Mouse (Mus musculus): ENCODE measurements around the gene Lrrc8d.

DNA sequence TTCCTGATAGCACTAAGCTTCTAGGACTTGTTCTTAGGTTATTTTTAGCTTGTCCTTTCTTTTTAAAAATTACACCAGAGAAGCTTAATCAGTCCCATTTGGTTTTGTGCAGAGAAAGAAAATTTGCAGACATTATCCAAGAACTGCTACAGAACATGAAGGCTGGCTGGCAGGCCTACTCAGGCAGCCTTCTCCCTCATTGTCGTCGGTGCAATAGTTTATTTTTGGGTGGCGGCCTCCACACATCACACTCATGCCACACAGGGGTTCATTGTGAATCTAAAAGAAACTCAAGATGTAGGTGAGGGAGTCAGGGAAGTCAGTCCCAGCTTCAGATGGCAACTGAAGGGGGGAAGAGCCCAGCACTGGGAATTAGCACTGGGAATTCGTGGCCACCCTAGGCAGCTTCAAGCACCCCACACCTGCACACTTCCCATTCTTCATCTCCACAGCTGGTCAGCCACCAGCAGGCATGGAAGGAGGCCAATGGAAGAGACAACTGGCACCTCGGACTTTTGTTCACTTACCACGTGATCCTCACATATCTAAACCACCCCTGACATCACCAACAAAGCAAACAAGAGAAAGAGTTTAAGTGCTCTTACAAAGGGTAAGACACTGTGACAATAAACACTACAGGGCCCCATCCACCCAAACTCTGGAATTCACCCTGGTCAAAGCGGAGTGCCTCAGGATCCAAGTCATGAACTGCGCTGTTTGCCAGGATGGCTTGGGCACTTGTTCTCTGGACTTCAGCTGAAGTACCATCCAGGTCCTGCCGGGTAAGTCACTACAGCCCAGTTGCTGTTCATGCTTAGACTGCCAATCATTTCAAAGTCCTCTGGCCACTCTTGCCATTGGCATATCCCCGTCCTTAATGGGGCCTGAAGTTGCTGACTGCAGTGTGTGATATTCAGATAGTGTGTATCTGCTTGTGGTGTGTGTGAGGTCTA is 9.0 kb upstream of the Lrrc8d start:
- TF ChIP-seq GATA1 (IDR thresholded peaks at IDR 0.05; ENCODE audit: low read length) = no peak
- TF ChIP-seq TAL1 (IDR thresholded peaks at IDR 0.05; ENCODE audit: low read length) = no peak
